Mouse (Mus musculus) lung, embryonic 14.5 days (tissue): Measurements from ENCODE around the gene Paqr5. TPM values are rescaled to one million over a fixed set of nuclear protein-coding genes. Genes with fewer than 3 reads are reported as not detected.

ENCODE experiments used
- ATAC-seq: fragments of 200-750 bp; cut with Nextera tagmentation; 2 replicates; pipeline ENCODE4 v1.8.0; 2017; ENCODE audit warnings: mild to moderate bottlenecking, moderate TSS enrichment, moderate library complexity; ENCODE audit not compliant: insufficient read depth
- DNase-seq: peaks from one replicate; pipeline ENCODE4 v3.0.0-alpha.2; 2015
- H3K27ac ChIP-seq: fragments of 300-500 bp; sonication (generic); 2 replicates; pipeline ENCODE4 v1.5.1; 2014; ENCODE audit warnings: low read depth, mild to moderate bottlenecking, moderate library complexity
- H3K27me3 ChIP-seq: fragments of 300-500 bp; sonication (generic); 2 replicates; pipeline ENCODE4 v1.6.1; 2014; ENCODE audit warnings: low read length, control low read depth; ENCODE audit not compliant: insufficient read depth
- H3K36me3 ChIP-seq: fragments of 300-500 bp; sonication (generic); 2 replicates; pipeline ENCODE4 v1.6.1; 2014; ENCODE audit warnings: control low read depth; ENCODE audit not compliant: insufficient read depth
- H3K4me1 ChIP-seq: fragments of 300-500 bp; sonication (generic); 2 replicates; pipeline ENCODE4 v1.6.1; 2014; ENCODE audit warnings: antibody characterized with exemption, control low read depth; ENCODE audit not compliant: insufficient read depth
- H3K4me2 ChIP-seq: fragments of 300-500 bp; sonication (generic); 2 replicates; pipeline ENCODE4 v1.6.1; 2014; ENCODE audit warnings: mild to moderate bottlenecking
- H3K4me3 ChIP-seq: fragments of 300-500 bp; sonication (generic); 2 replicates; pipeline ENCODE4 v1.5.1; 2014; ENCODE audit warnings: low read depth, low read length
- H3K9ac ChIP-seq: fragments of 300-500 bp; sonication (generic); 2 replicates; pipeline ENCODE4 v1.6.1; 2014
- H3K9me3 ChIP-seq: fragments of 300-500 bp; sonication (generic); 2 replicates; pipeline ENCODE4 v1.6.1; 2016; ENCODE audit warnings: low read depth, low read length, control low read depth
- CTCF ChIP-seq: IDR thresholded peaks from 2 replicates; pipeline ENCODE4 v1.5.1; 2016; ENCODE audit warnings: antibody characterized with exemption, low read depth
- WGBS: fragments of 180-500 bp; shearing (Covaris S2); extraction: QIAGEN DNeasy Blood & Tissue Kit; methylation state at CpG from one replicate; pipeline ENCODE4 v1.1.7; 2014; 5-methylcytosine and 5-hydroxymethylcytosine counted together
- polyA plus RNA-seq: library from polyadenylated mRNA; unstranded; fragments of >200 nt; fragmentation: Nextera tagmentation; extraction: Ambion mirVana; gene quantifications from 2 replicates; pipeline ENCODE4 v1.2.1, GENCODE M21; 2014

Gene Paqr5
- polyA plus RNA-seq, 1 experiment from 2014 or later = 3.7 TPM

DNA sequence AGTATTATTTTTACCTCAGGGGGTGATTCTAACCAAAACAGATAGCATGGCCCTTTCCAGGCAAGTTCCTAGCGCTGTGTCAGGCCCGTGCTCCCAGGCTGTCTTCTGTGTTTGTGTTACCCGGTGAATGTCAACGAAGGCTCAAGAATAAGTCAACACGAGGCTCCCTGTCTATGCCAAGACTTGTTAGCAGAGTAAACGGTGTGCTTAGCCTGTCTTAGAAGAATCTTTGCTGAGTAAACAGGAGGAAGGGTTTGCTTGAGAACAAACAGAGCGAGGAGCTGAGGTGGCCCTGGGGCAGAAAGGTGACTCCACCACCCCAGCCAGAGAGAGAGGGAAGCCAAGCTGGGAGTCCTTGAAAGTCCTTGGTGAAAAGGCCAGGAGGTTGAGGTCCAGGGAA is 122.5 kb downstream of the Paqr5 start:
- no peak overlapping the region for H3K4me2 ChIP-seq
- DNase-seq (peak; percentile 49), ATAC-seq (no peak)
- 0 out of 2 replicates have a peak, but pooled peaks cover under 1% of the 10 kb centered on the region for H3K36me3 ChIP-seq
- 11% methylated on average over 7 of the region's 7 CpGs for WGBS
- peaks cover 9% of the 10 kb centered on the region for H3K27me3 ChIP-seq
- H3K4me3 ChIP-seq = no peak overlapping the region
- H3K9ac ChIP-seq = no peak overlapping the region
- TF ChIP-seq CTCF = no peak
- peaks cover 9% of the 10 kb centered on the region for H3K4me1 ChIP-seq
- peak overlapping the region; percentile 16; the same call in 1 of the 2 replicates for H3K27ac ChIP-seq
- no peaks in the 10 kb centered on the region for H3K9me3 ChIP-seq

Other genes starting within 250 kb of the Paqr5 start
- gene Rplp1, start 112.3 kb downstream of the Paqr5 start, polyA plus RNA-seq = 1,598 and 1,617 TPM in 2 replicates
- 157 and 164 TPM in 2 replicates for gene Kif23, start 80.1 kb downstream of the Paqr5 start, polyA plus RNA-seq
- 25.2 and 25.9 TPM in 2 replicates for gene Glce, start 95.8 kb upstream of the Paqr5 start, polyA plus RNA-seq